Mouse (Mus musculus) frontal cortex, postnatal 10 days (tissue): ENCODE results near the gene Gja10.

Experiments used
- DNase-seq, 2 experiments: peaks; one replicate each; pipeline ENCODE4 v3.0.0; 2022; ENCODE audit warnings: low spot score in 2 of 2, mixed read lengths in 1 of 2

The Gja10 gene

DNA sequence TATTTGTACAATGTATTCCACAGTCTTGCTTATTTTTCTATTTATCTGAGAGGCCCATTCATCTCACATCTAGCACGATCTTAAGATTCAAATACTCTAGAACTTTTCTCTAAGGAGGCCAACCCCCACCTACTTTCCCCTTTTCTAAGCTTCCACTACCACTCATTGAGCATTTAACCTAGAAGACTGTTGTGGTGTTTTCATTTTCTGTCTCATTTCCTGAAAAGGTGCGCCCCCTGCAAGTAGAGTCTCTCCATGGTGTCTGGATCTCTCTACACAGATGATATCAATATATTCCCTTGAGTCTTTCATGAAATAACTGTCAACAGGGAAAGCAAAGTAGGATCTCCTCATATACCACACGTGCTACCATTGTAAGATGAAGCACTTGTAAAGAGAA is at the start of gene Gja10:
Gene Gja10 (minus strand): TSS at position 101 of the 400 bp plus-strand sequence.
- no peak for DNase-seq

DNA sequence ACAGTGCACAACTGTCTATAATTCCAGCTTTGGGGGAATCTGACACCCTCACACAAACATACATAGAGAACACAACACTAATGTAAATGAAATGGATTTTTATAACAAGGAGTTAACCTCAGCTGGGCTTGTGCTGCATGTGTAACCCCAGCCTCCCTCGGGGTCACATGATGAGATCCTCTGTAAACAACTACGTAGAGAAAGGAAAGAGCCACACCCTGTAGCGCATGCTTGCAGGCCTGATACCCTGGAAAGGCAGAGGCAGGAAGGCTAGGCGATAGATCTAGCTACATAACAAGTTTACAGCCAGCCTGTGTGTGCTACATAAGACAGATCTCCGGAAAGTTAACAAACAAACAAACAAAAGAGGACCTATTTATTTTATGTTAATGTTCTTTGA is 49.1 kb upstream of the Gja10 start:
- no peak for DNase-seq

DNA sequence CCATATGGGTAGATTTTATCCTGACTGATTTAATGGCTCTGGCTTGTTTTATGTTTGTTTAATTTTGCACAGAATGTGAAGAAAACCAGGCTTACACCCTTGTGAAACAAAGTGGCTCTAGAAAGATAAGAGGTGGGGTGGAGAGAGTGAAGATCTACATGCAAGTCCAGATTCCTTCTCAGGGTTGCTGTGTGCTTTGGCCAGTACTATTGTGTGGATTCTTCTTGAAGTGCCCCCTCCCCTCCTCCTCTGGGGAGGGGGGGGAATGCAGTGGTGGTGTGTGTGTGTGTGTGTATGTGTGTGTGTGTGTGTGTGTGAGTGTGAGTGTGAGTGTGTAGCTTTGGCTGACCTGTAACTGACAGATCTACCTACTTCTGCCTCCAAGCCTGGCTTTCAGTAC is 19.1 kb upstream of the Gja10 start:
- DNase-seq, result no peak

DNA sequence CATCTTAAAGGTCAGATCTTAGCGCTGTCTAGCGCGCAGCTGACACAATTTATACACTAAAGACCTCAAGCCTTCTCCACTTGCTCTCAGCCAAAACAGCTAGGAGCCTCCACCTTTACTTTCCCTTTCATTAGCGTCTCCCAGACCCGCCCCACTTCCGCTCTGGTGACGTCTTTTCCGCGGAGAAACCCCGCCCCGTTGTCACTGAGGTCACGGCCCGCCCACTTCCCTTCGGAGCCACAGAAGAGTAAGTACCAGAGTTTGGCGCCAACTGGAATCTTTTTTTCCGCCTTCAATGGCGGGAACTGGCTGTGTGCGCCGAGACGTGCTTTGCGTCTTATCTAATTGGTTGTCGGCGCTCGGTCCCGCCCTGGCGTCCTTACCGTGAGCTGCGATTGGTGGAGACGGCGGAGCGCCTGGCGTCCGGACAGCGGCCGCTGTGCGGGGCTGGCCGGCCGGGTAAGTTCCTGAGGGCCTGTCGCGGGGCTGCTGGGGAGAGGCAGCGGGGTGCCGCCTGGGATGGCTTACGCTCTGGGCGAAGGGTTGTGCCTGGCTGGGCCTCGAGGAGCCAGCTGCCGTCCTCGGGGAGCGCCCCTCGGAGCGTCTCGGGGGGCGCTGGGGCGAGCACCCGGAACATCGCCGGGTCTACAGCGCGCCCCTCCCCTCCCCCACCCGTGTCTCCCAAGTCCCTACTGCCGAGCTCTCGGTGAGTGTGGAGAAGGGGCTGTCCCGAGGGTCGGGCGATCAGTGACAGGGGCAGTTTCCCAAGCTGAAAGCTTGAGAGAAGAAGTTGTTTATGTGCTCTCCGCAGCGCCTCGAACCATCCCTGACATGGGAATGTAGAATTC is 12.7 kb upstream of the Gja10 start, which contains the start of gene Casp8ap2:
Gene Casp8ap2 (plus strand): TSS at position 418 of the 848 bp plus-strand sequence.
- DNase-seq, result peak; percentile 98 to 99

GRCm38 (mm10) chr4:32601135-32601534 is 1.4 kb downstream of the Gja10 start:
- no peak for DNase-seq

- DNase-seq, result no peak
Measured at GRCm38 (mm10) chr4:32588237-32588636, 14.3 kb downstream of the Gja10 start.

GRCm38 (mm10) chr4:32587543-32587942 is 15.0 kb downstream of the Gja10 start:
- no peak for DNase-seq

DNA sequence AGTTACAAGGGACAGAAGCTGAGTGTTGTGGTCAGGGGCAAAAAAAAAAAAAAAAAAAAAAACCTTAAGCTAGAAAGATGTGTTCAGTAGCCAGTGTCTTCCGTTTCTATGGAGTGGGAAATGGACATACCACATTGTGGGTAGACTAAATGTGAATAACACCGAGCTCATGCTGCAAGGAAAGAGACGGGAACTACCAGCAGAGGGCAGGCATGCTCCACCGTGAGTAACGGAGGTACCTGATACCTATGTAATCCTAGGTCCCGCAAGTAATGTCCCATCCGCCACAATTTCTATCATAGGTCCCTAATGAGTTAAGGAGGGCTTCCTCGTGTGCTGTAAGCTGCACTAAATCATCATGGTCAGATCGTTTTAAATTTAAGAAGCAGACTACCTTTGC is 16.0 kb downstream of the Gja10 start:
- no peak for DNase-seq

DNA sequence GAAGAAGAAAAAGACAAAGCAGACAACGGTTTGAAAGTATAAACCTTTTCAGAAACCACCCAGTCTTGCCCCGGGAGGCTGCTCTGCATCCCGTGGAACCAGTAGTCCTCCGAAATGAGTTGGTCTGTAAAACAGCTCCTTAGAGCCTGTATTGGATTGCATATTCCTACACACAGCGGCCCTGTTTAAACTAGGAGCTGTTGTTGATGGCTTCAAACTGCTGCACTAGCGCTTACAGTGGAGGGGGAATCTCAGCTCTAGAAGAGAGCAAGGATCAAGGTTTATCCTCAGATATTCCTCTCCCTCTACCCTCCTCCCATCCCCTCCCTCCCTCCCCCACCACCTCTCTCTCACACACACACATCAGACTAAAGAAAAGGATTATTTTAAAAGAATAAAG is 18.4 kb downstream of the Gja10 start:
- DNase-seq, result no peak

- DNase-seq, result no peak
Measured at GRCm38 (mm10) chr4:32579850-32580249, 22.7 kb downstream of the Gja10 start.

GRCm38 (mm10) chr4:32575165-32575564 is 27.4 kb downstream of the Gja10 start:
- no peak for DNase-seq

DNA sequence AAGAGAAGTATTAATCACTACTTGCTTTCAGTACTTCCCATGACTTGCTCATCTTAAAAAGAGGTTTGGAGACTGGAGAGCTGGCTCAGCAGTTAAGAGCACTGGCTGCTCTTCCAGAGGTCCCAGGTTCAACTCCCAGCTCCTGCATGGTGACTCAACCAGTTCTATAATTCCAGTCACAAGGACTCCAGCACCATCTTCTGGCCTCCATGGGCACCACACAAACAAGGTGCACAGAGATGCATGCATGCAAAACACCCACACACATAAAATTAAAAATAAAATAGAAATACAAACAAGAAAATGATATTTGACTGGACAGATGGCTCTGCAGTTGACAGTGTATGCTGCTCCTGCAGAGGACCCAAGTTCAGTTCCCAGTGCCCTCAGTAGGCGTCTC is 28.0 kb downstream of the Gja10 start:
- DNase-seq, result no peak

GRCm38 (mm10) chr4:32573586-32573985 is 29.0 kb downstream of the Gja10 start:
- DNase-seq, result no peak

- DNase-seq, result peak in 1 of 2 experiments; percentile 44
Measured at GRCm38 (mm10) chr4:32572118-32572517, 30.4 kb downstream of the Gja10 start.

GRCm38 (mm10) chr4:32571441-32571840 is 31.1 kb downstream of the Gja10 start:
- DNase-seq, result no peak

DNA sequence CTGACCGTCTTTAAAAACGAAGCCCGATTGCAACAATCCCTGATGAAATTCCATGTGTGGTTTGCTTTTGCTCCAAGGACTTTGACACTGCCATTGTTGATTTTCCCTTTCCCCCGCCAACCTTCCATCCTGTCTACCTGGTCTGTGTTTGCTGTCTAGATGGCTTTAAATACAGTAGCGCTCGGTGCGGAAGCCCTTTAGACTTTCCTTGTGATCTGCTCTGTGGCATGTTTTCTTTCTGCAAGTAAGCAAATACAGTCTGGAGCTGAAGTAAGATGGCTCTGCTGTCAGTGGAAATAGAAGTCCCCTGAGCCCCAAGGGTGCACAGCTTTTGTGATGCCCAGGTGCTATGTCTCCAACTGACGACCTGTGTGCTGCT is 31.6 kb downstream of the Gja10 start:
- DNase-seq, result no peak

DNA sequence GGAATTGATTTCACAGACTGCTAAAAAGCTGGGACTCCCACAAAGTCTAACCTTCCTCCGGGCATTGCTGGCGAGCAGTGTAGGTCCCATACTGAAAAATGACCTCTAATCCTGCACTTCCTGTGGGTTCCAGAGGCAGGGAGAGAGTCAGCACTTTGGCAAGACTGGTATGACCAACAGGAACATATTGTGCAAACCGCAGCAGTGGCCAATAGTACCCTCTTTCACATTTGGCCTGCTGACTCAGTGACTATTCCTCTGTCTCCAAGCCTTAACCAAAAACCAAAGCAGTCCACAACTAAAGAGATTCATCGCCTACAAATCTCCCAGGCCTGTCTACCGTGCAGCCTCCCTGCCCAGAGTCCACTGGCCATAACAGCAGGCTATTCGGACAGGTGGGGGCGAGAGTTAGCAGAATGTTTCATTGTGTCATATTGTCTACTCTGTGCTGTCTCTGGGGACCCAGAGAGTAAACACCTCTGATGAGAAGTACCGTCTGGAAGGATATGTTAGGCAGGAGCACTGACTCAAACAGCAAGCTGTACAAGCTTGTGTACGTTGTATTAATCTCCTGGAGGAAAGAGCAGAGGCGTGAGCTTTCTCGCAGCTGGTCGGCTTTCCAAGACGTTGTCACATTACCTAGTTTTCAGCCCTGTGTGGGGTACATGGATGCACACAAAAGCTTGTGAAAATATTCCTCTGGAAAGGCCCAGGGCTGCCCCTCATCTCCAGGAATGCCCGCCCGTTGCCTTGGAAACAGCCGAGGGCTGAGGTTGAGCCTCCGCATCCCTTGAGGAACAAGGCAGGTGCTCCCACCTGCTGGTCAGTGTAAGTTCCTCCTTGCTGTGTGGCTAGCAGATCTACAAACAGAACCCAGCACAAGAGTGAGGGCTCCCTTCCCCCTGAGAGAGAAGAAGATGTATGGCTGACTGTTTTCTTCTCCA is 32.3 kb downstream of the Gja10 start:
- DNase-seq, result peak; percentile 33 to 43

DNA sequence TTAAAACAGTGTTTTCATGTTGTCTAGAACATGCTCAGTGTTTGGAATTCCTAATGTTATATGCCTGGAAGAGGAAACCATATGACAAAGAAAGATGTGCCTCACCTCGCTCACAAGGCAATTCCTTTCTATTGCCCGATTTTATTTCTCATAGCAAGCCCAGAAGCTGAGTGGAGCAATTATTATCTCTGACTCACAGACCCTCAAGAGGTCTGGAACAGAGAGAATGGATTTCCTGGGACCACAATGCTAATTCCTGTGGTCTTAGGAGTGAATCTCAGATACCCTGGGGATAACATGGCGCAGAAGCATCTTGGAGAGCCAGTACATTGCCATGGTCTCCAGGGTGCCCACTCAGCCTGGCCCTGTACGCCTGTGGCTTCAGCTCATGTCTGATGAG is 33.5 kb downstream of the Gja10 start:
- no peak for DNase-seq

- no peak for DNase-seq
Measured at GRCm38 (mm10) chr4:32564918-32565317, 37.6 kb downstream of the Gja10 start.

- DNase-seq, result no peak
Measured at GRCm38 (mm10) chr4:32564416-32564815, 38.1 kb downstream of the Gja10 start.

DNA sequence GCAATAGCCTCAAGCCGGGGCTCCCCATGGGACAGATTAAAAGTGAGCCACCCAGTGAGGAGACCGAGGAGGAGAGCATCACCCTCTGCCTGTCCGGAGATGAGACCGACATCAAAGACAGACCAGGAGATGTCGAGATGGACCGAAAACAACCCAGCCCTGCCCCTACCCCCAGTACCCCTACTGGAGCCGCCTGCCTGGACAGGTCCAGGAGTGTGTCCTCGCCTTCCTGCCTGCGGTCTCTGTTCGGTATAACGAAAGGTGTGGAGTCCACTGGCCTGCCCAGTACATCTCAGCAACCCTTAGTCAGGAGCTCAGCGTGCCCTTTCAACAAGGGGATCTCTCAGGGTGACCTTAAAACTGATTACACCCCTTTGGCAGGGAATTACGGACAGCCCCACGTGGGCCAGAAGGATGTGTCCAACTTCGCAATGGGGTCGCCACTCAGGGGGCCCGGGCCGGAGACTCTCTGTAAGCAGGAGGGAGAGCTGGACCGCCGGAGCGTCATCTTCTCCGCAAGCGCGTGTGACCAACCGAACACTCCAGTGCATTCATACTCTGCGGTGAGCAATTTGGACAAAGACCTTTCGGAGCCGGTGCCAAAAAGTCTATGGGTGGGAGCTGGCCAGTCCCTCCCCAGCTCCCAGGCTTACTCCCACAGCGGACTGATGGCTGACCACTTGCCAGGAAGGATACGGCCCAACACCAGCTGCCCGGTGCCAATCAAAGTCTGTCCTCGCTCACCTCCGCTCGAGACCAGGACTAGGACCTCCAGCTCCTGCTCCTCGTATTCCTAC is 40.0 kb downstream of the Gja10 start:
- DNase-seq, result no peak
